Mouse (Mus musculus) G1E (cell line): ENCODE measurements at regions not wholly inside any gene's neighbourhood (a gene's known extent, or its start where the extent isn't known, plus 50 kb on each side); places are given as distances from the start of the nearest gene placed in this dataset.

Experiments used
- CTCF ChIP-seq: IDR thresholded peaks from 2 replicates; pipeline ENCODE4 v1.5.1; 2012; ENCODE audit warnings: low read depth, low read length, inconsistent platforms, mixed read lengths
- GATA1 ChIP-seq: IDR thresholded peaks from 2 replicates; pipeline ENCODE4 v1.6.1; 2012; ENCODE audit warnings: borderline replicate concordance, low read length, inconsistent platforms, mixed read lengths
- TAL1 ChIP-seq: conservative IDR thresholded peaks from 2 replicates; pipeline ENCODE4 v1.6.1; 2012; ENCODE audit warnings: low read depth, low read length, inconsistent platforms, mixed read lengths

- TF ChIP-seq TAL1, result no peak
- no peak for TF ChIP-seq CTCF
- no peak for TF ChIP-seq GATA1
Measured at GRCm38 (mm10) chr2:166386817-166387216, 231.4 kb upstream of the Sulf2 start.
